Mouse (Mus musculus): ENCODE measurements at regions not wholly inside any gene's neighbourhood (a gene's known extent, or its start where the extent isn't known, plus 50 kb on each side); places are given as distances from the start of the nearest gene placed in this dataset.

GRCm38 (mm10) chr12:99119966-99120365 is 199.6 kb downstream of the Ttc8 start:
- Histone ChIP-seq H3K27me3 (ENCODE audit: insufficient read depth, low read length) (no peaks in the 10 kb centered on the region), H3K9ac (no peak overlapping the region), H3K4me3 (ENCODE audit: low read depth, low read length) (no peak overlapping the region), H3K4me2 (ENCODE audit: low read depth) (no peak overlapping the region), H3K27ac (ENCODE audit: low read depth, low read length) (no peak overlapping the region), H3K9me3 (ENCODE audit: low read length) (no peaks in the 10 kb centered on the region), H3K4me1 (ENCODE audit: insufficient read depth) (no peaks in the 10 kb centered on the region), H3K36me3 (ENCODE audit: insufficient read depth) (no peaks in the 10 kb centered on the region)
- ATAC-seq (no peak), DNase-seq (no peak)
- WGBS, result 81% methylated on average over 9 of the region's 9 CpGs
- TF ChIP-seq CTCF (IDR thresholded peaks at IDR 0.05; ENCODE audit: low read depth), result no peak

GRCm38 (mm10) chr12:99123611-99124495 is 203.5 kb downstream of the Ttc8 start:
- DNase-seq (no peak), ATAC-seq (peak; percentile 53)

GRCm38 (mm10) chr12:99126129-99126528 is 205.8 kb downstream of the Ttc8 start:
- H3K27me3 ChIP-seq (ENCODE audit: insufficient read depth, low read length), result no peaks in the 10 kb centered on the region
- no peak overlapping the region for H3K4me3 ChIP-seq (ENCODE audit: low read depth, low read length)
- no peaks in the 10 kb centered on the region for H3K36me3 ChIP-seq (ENCODE audit: insufficient read depth)
- H3K4me2 ChIP-seq (ENCODE audit: low read depth), result no peak overlapping the region
- ATAC-seq (no peak), DNase-seq (no peak)
- WGBS, result 96% methylated on average over 2 of the region's 2 CpGs
- no peak overlapping the region for H3K27ac ChIP-seq (ENCODE audit: low read depth, low read length)
- TF ChIP-seq CTCF (IDR thresholded peaks at IDR 0.05; ENCODE audit: low read depth), result peak; percentile 41
- no peak overlapping the region for H3K9ac ChIP-seq
- H3K4me1 ChIP-seq (ENCODE audit: insufficient read depth), result no peaks in the 10 kb centered on the region
- H3K9me3 ChIP-seq (ENCODE audit: low read length), result no peaks in the 10 kb centered on the region

More at GRCm38 (mm10) chr12:99123611-99124495, 203.5 kb downstream of the Ttc8 start:
- WGBS, result 77% methylated on average over 15 of the region's 15 CpGs
- H3K9me3 ChIP-seq (ENCODE audit: low read length), result no peaks in the 10 kb centered on the region
- H3K36me3 ChIP-seq (ENCODE audit: insufficient read depth), result no peaks in the 10 kb centered on the region
- H3K4me1 ChIP-seq (ENCODE audit: insufficient read depth), result no peaks in the 10 kb centered on the region
- no peaks in the 10 kb centered on the region for H3K27me3 ChIP-seq (ENCODE audit: insufficient read depth, low read length)
- H3K27ac ChIP-seq (ENCODE audit: low read depth, low read length), result no peak overlapping the region
- H3K4me3 ChIP-seq (ENCODE audit: low read depth, low read length), result no peak overlapping the region
- H3K9ac ChIP-seq, result no peak overlapping the region
- no peak for TF ChIP-seq CTCF (IDR thresholded peaks at IDR 0.05; ENCODE audit: low read depth)
- H3K4me2 ChIP-seq (ENCODE audit: low read depth), result no peak overlapping the region
